Mouse (Mus musculus): Measurements from ENCODE around the gene Bsdc1. TPM values are rescaled to one million over a fixed set of nuclear protein-coding genes. Genes with fewer than 3 reads are reported as not detected.
A peak's percentile ranks its signal among the peaks of the same experiment; 100 is the strongest.
"Not testable (repeated sequence)": the region's sequence is repeated elsewhere in the genome, so short reads cannot be mapped to it uniquely, and the experiment has no call there.

Bsdc1 gene
- total RNA-seq (2021) = 10 to 100 TPM; 72.1 to 72.4 TPM
- 15.1 and 18.8 TPM in 2 replicates for polyA plus RNA-seq (2012; rRNA removed)
- long read RNA-seq, transcript Bsdc1-201 (11 exons, 2,823 nt) = major isoform, 32 of 51 reads
- long read RNA-seq, partial matches to known transcripts = 17 of 51 reads
- long read RNA-seq, other reads (novel, unspliced or antisense) = 2 of 51 reads

- DNase-seq = peak; percentile 100
These were observed at the start of gene Bsdc1 for GRCm38 (mm10) chr4:129461183-129461960. Bsdc1 (plus strand) TSS chr4:129461581.

GRCm38 (mm10) chr4:129415892-129416291 is 45.5 kb upstream of the Bsdc1 start:
- no peak for DNase-seq

GRCm38 (mm10) chr4:129416478-129416877 is 44.9 kb upstream of the Bsdc1 start:
- DNase-seq = no peak

- no peak for DNase-seq
These were observed 43.1 kb upstream of the Bsdc1 start for GRCm38 (mm10) chr4:129418321-129418720.

- DNase-seq = no peak
These were observed 20.9 kb upstream of the Bsdc1 start, which contains the start of gene Zbtb8b for GRCm38 (mm10) chr4:129440340-129441063. Zbtb8b (minus strand) TSS chr4:129440853.

- no peak for DNase-seq
These were observed 20.2 kb upstream of the Bsdc1 start for GRCm38 (mm10) chr4:129441145-129441544.

- DNase-seq = no peak
These were observed 14.0 kb upstream of the Bsdc1 start for GRCm38 (mm10) chr4:129447360-129447759.

GRCm38 (mm10) chr4:129447778-129448563 is 13.4 kb upstream of the Bsdc1 start:
- DNase-seq = peak; percentile 19

- DNase-seq = no peak
These were observed 12.7 kb upstream of the Bsdc1 start for GRCm38 (mm10) chr4:129448713-129449112.

- DNase-seq = no peak
These were observed 10.5 kb upstream of the Bsdc1 start for GRCm38 (mm10) chr4:129450851-129451250.

GRCm38 (mm10) chr4:129451471-129452169 is 9.8 kb upstream of the Bsdc1 start:
- DNase-seq = no peak

GRCm38 (mm10) chr4:129455265-129455664 is 6.1 kb upstream of the Bsdc1 start:
- peak; percentile 76 for DNase-seq

- no peak for DNase-seq
These were observed 5.3 kb upstream of the Bsdc1 start for GRCm38 (mm10) chr4:129456126-129456525.

GRCm38 (mm10) chr4:129457311-129457710 is 4.1 kb upstream of the Bsdc1 start:
- not testable (repeated sequence) for DNase-seq

- DNase-seq = no peak
These were observed 1.7 kb upstream of the Bsdc1 start for GRCm38 (mm10) chr4:129459726-129460125.

- no peak for DNase-seq
These were observed 576 bp upstream of the Bsdc1 start for GRCm38 (mm10) chr4:129460827-129461182.

GRCm38 (mm10) chr4:129462118-129462517 is 737 bp downstream of the Bsdc1 start:
- peak; percentile 45 for DNase-seq

GRCm38 (mm10) chr4:129463097-129464059 is 2.0 kb downstream of the Bsdc1 start:
- DNase-seq = no peak

- DNase-seq = no peak
These were observed 3.0 kb downstream of the Bsdc1 start for GRCm38 (mm10) chr4:129464286-129464815.

- DNase-seq = no peak
These were observed 14.7 kb downstream of the Bsdc1 start for GRCm38 (mm10) chr4:129476047-129476446.

Data from adrenal gland, adult 2 months (tissue).